Mouse (Mus musculus) adrenal gland, adult 2 months (tissue): ENCODE measurements around the gene 8030411F24Rik. TPM values are rescaled to one million over a fixed set of nuclear protein-coding genes. Genes with fewer than 3 reads are reported as not detected.
A peak's percentile ranks its signal among the peaks of the same experiment; 100 is the strongest.
"Not testable (repeated sequence)": the region's sequence is repeated elsewhere in the genome, so short reads cannot be mapped to it uniquely, and the experiment has no call there.

Experiments
- DNase-seq: peaks from one replicate; pipeline ENCODE4 v3.0.0; 2021
- long read RNA-seq: library from polyadenylated mRNA; stranded (forward); transcript quantifications from one replicate; pipeline ENCODE4 v2.0.0, GENCODE M21; 2021
- polyA plus RNA-seq: library from polyadenylated mRNA; depleted of rRNA; stranded (reverse); fragments of >200 nt; gene quantifications from 2 replicates; pipeline ENCODE4 v1.2.3, GENCODE M21; 2012; rRNA removed
- total RNA-seq, 2 experiments: library from RNA; stranded (reverse); gene quantifications; 2 replicates each; pipeline ENCODE4 v1.2.3; 2021

8030411F24Rik gene
- total RNA-seq (not detected), polyA plus RNA-seq (not detected in 2 replicates)
- long read RNA-seq: 0 reads

DNA sequence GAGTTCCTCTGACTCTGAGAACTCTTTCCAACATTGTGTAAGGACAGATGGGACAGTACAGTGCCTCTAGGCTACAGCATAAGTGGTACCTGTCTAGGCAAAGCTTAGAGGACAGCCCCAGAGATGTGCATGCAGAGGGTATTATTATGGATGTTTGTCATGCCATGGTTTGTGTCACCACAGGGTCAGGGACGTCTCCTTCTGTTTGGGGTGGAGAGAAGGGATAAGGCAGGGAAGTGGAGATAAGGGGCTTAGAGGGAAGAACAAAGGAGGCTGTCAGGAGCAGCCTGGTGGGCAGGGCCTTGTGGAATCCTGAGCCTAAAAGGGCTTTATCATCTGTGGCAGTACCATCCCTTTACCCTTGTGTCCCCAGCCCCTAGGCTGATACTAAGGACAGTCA is at the start of gene 8030411F24Rik:
Gene 8030411F24Rik, plus strand, starts transcription at position 301 of the 400 bp plus-strand sequence.
- DNase-seq: no peak

DNA sequence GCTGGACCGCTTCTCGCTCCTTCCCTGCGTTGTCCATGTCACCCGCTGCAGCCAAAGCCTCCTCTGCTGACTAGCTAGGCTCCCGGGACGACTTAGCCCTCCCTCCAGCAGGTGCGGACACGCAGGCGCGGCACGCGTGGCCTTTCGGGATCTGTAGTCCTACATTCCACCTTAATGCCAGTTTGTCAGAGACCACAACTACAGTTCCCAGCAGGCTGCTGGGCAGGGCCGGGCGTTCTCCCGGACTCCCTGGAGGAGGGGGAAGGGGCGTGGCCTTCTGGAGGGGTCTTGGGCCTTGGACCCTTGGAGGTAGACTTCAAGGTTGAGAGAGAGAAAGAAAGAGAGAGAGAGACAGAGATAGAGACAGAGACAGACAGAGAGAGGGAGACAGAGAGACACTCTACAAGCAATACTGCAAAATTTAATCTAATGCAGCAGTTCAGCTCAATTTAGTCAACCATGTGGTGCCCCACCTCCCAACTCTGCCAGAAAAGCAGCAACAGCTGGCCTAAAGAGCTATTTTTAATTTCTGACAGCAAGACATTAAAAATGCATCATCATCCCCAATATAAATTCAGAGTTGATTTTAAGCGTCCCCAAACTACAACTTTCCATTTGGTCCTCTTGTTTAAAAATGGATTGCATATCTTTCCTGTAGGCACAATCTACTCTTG is 49.3 kb upstream of the 8030411F24Rik start, which contains the start of gene Napb:
Gene Napb, minus strand, starts transcription at position 141 of the 674 bp plus-strand sequence.
- DNase-seq: peak; percentile 97

DNA sequence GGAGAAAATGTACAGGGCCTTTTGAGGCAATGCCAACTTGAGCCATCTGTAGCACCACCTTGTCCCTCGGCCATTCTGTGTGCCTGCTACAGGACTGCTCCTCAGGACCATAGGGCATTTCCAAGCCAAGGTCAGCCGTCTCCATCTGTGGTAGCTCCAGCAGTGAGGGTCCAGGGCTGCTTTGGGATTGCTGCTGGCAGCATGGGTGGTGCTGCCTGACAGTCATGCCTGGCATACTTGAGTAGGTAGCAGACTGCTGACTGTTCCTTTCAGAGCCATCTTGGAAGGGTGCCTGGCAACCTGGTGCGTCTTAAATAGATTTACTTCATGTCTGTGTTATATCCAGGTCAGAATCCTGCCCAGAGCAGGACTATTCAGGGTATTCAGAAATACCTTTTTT is 38.8 kb upstream of the 8030411F24Rik start:
- DNase-seq: no peak

DNA sequence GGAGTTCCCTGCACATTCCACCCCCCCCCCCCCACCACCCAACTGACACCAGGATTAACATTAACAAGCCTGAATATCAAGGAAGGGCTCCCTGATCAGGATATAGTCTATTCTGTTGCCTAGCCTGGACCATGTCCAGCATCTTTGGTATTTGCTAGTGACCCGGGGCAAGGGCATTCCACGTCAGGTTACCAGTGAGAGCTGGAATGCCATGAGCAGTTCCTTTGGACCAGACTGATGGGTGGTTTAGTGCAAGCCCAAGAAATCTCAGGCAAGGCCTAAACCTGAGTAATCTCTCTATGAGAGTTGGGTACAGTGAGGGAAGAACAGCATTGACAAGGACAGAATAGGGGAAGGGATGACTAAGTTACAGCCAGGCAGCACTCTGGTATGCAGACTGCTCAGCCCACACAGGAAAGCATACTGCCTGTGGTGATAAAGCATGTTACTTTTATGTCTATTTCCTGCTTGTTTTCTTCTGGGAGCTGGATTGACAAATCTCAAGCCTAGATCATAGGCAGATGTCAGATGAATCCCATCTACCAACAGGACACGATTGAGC is 37.9 kb upstream of the 8030411F24Rik start:
- peak; percentile 20 for DNase-seq

DNA sequence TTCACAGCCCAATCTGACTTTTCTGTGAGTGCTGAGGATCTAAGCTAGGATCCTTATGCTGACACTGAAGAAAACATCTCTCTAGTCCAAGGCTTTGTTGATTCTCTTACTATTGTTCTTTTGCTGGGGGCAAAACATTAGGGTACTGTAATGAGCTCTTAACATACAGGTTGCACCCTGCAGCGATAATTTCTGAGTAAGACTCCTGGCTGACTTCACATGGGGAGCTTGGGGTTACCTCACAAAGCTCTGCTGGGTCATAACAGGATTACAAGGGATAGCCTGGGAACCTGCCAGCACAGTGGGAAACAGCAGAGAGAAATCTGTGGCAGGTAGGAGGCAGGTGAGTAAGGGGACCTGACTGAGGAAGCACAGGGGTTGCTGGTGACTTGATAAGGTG is 31.8 kb upstream of the 8030411F24Rik start, which contains the start of gene Cstl1:
Gene Cstl1, plus strand, starts transcription at position 301 of the 400 bp plus-strand sequence.
- DNase-seq: no peak

DNA sequence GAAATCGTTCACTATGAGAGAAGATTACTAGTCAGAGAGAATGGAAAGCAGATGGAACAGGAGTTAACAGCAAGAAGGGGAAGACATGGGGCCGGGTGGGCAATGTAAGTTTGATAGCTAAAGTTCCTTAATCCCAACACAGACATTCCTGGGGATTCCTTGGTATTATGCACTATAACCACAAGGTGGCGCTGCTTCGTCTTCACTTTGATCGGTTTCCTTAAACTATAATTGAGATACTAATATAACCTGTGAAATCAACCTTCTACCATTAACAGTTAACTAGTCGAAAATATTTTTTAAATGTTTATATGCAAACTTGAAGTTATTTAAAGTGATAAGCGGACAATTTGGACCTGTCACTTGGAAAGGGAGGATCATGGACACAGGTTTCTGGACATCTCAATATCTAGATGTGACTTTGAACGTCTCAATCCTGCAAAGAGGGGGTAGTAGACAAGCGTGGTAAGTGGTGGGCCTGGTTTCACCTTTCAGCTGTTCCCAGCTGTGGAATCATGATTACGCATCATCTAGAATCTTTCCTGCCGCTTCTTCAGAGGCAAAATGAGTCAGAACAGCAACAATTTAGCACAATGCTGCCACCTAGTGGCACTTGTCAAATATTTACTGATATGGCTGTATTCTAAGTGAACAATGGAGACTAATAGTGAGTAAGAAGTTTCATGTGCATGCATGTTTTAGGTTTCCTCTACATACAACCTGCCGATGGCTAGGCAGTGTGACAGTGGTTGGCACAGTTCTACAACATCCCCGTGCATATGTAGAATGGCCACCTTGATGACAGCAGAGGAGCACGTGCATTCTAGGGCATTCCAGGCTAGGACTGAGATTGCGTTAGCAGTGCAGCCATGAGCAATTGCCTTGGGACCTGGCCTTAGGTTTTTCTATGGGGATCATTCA is 29.7 kb upstream of the 8030411F24Rik start:
- DNase-seq: peak; percentile 71

DNA sequence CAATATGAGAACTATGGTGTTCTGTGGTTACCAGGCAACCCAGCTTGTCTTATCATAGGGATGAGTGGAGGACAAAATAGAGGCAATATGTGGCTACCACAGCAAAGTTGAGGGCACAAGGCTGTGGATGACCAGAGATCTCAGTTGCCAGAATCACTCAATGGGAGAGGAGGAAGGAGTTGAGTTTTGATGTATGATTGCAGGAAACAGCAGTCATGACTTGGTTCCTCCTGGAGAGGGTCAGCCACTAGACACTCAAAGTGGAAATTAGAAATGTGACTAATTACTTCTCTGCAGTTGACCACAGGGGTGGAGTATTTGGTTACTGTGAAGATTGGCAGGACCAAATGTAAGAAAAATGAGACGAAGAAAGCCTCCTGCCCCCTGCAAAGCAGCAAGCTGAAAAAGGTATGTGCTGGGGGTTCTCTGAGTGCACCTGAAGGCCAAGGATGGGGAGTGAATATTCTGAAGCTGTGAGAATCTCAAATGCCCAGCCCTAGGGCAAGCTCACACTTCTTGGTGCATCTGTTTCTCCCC is 27.4 kb upstream of the 8030411F24Rik start:
- DNase-seq: no peak

DNA sequence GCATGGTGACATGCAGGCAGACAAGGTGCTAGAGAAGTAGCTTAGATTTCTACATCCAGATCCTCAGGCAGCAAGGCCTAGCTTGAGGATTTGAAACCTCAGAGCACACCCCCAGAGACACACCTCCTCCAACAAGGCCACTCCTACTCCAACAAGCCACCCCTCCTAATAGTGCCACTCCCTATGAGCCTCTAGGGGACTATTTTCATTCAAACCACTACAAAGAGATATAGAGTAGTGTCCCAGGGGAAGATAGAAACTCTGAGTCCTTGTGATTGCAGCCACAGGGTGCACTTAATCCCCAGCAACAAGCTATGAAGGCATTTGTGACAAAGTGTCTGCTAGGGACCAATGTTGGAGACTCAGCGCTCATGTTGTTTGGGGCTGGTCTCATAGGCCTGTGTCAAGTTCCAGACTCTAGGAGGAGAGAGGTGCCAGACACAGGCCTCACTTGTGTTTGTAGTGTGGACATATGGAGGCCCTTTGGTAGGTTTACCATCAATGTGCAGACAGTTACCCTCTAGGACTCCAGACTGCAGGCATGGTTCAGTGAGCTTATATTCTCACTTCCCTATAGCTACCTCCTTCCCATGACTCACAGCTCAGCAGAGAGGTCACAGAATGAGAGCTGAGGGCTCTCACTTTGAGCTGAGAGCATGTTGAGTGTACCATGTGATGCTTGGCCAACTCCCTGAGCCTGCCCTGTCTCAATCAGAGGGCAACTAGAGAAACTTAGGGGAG is 18.0 kb upstream of the 8030411F24Rik start:
- DNase-seq: no peak

DNA sequence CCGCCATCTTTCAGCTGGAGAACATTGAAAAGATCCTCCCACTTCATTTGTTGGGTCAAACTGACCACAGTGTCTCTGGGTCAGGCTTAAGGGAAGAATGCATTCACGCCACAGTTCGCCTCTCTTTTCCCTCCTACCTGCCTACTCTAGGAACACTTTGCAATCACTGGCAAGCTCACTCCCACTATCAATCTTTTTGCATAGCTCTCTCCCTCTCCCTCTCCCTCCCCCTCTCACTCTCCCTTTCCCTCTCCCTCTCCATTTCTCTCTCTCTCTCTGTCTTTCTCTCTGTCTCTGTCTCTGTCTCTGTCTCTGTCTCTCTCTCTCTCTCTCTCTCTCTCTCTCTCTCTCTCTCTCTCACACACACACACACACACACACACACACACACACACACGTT is 10.4 kb upstream of the 8030411F24Rik start, which contains the start of gene Cst11:
Gene Cst11, minus strand, starts transcription at position 101 of the 400 bp plus-strand sequence.
- not testable (repeated sequence) for DNase-seq

DNA sequence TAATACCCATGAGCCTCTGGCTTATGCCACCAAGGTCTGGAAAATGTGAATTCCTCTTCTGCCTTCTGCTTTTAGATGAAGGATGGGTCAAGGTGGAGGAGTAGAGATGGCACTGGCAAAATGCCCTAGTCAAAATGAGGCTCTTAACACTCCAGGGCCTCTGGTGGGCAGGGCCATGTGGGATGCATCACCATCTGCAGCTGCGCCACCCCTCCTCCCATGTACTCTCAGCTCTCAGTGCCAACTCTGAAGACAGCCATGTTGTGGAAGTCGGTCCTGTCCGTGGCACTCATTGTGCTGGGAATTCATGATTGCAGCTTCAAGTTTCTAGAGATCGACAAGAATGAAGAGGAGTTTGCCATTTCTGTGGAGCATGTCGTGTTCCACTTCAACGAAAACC is 7.3 kb downstream of the 8030411F24Rik start, which contains the start of gene Cst12:
Gene Cst12, plus strand, starts transcription at position 220 of the 400 bp plus-strand sequence.
- DNase-seq: no peak

DNA sequence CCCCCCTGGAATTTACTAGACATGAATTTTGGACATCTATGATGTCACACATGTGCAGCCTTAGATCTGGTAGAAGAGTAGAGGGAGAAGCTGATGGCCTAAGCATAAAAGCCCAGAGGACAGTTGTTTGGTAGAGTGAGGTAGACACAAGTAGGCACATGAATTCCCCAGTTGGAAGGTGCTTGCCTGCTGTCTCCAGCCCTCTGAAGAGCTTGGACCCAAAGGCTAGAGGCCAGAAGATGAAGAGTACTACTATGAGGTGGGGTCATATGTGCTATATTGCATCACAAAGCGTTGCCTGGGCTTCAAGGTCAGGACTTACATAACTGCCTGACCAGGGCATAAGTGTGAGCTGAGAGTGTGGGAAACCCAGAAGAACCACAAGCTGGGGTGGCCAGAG is 16.7 kb downstream of the 8030411F24Rik start, which contains the start of gene Cst8:
Gene Cst8, plus strand, starts transcription at position 301 of the 400 bp plus-strand sequence.
- peak; percentile 20 for DNase-seq

DNA sequence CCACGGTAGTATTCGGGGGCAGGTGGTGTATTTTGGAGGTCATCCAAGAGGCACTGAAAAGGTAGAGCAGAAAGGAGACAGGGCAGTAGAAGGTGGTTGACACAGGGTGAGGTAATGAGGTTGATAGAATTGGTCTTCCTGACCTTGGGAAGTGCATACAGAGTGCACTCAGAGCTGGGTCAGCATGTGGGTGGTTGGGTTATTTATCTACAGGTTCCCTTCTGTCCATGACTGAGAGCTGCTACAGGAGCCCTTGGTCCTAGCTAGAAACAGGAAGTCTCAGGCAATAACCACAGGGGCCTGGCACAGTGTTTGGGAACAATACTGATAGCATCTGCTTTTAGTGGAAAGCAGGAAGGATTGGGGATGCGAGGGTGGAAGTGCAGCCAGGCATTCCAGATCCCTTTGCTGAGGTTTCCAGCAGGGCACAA is 19.7 kb downstream of the 8030411F24Rik start:
- DNase-seq: peak; percentile 18

DNA sequence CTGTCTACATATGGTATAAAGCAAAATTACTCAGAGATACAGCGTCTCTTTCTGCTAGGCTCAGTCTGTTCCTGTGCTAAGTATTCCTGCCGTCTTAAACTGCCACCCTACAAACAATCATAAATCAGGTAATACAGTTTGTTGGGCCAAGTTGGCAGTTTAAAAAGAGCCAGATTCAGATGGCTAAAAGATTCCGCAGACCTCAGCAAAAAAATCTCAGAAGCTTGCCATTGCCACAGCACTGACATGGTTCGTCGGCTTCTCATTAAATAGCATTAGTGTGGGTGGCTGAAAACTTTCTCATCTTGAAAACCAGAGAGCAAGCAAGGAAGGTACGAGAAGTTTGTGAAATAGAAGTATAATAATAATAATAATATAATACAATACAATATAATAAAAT is 24.9 kb downstream of the 8030411F24Rik start:
- DNase-seq: peak; percentile 20

DNA sequence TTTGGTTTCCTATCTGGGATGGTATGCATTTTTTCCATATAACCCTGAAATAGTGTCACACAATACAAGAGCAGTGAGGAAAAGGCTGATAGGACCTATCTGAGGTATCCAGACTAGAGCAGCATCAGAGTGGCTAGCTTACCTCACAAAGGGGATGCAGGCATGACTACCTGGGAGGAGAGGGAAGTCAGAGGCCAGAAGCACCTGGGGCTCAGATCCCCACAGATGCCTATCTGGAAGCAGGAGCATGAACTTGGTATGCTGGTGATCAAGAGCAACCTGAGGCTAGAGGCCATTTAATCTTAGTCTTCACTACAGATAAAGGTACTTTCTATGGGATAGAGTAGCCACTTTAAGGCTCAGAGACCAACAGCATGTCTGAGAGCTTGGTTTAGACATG is 38.1 kb downstream of the 8030411F24Rik start, which contains the start of gene Cst13:
Gene Cst13, plus strand, starts transcription at position 173 of the 400 bp plus-strand sequence.
- DNase-seq: no peak

DNA sequence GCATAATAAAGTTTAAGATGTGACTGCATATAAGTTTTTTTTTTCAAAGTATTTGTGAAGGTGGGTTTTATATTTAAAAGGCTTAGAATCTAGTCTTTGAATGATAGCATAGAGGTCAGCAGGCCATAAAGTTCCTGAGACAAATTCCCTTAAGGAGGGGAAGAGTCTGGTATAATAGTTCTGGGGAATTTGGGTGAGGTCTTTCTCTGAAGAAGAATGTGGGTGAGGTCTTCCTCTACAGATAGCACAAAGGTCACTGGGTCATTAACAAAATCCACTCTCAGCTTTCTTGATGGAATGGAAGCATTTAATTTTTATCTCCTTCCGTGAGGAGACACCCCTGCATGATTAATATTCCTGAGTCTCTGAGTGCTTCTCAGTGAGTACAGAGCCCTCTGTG is 44.2 kb downstream of the 8030411F24Rik start:
- no peak for DNase-seq

DNA sequence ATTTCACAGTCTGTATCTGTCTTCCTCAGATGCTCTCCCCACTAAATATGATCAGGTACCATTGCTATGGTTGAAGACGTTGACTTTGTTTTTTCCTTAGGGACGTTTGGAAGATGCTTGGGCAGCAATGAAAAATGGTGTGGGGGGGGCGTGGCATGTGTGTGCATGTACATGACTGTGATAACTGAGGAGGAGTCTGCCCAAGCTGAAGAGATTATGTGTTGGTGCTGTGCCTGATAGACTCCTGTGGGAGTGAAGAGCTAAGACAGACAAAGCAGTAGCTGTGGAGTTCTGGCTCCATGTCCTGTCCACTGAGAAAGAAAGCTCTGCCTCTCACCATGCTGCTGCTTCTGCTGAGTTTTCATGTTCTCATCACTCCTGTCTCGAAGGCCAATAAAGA is 53.1 kb downstream of the 8030411F24Rik start, which contains the start of gene Cst9:
Gene Cst9, plus strand, starts transcription at position 236 of the 400 bp plus-strand sequence.
- DNase-seq: no peak
